Mouse (Mus musculus) stomach, postnatal 0 days (tissue): ENCODE results near the gene Cript.

Experiments
- CTCF ChIP-seq: IDR thresholded peaks from 2 replicates; pipeline ENCODE4 v1.5.1; 2016; ENCODE audit warnings: antibody characterized with exemption, low read depth, mild to moderate bottlenecking, moderate library complexity
- EP300 ChIP-seq: optimal IDR thresholded peaks from 2 replicates; pipeline ENCODE3; 2016; ENCODE audit warnings: antibody characterized with exemption

DNA sequence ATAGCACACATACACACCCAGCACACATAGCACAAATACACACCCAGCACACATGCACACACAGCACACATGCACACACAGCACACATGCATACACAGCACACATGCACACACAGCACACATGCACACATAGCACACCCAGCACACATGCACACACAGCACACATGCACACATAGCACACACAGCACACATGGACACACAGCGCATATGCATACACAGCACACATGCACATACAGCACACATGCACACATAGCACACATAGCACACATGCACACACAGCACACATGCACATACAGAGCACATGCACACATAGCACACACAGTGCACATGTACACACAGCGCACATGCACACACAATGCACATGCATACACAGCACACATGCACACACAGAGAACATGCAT is 43.6 kb upstream of the Cript start:
- no peak for TF ChIP-seq CTCF
- no peak for TF ChIP-seq EP300
